Comparison of ENCODE assay signal across 23 mouse cellular contexts in the genomic region with DNA sequence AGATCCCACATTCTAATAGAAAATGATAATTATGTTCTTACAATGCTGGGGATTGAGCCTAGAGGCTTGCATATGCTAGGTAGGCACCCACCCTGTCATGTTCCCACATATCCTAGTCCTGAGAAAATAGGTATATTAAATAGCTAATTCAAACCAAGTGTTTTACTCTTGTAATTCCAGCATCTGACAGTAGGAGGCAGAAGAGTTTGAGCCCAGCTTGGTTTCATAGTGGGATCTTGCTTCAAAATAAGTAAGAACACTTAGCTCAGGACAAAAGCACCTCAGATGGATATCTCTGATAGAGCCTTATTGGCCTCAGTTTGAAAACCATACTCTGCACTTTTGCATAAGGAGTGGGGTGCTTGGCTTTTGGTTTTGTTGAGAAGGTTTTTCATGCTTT. TPM values are rescaled to one million over a fixed set of nuclear protein-coding genes. Genes with fewer than 3 reads are reported as not detected.
DNase-seq lines count a peak whose midpoint lies in the region; ATAC-seq and TF ChIP-seq lines count a peak whose summit lies in the region.
"Had no signal": no experiment of that assay in that cellular context is flagged by ENCODE, and none has a peak within 500 bp of the region (broad histone marks: within the 10 kb centered on the region; RNA-seq: fewer than 3 reads in every experiment).

No protein-coding gene starts in this region.

- no peak overlapping the region for H3K4me2 ChIP-seq in hindbrain, embryonic 16.5 days (ENCODE audit: low read length)
- H3K4me2 ChIP-seq: heart, embryonic 13.5 days; liver, embryonic 13.5 days; midbrain, embryonic 13.5 days; stomach, embryonic 15.5 days had no signal

- no peak overlapping the region for H3K27ac ChIP-seq in left cerebral cortex, adult 2 months
- no peak overlapping the region for H3K27ac ChIP-seq in hindbrain, embryonic 16.5 days (ENCODE audit: low read depth, low read length)
- H3K27ac ChIP-seq: embryonic facial prominence, embryonic 10.5 days; heart, embryonic 13.5 days; hindbrain, postnatal 0 days; limb, embryonic 10.5 days; liver, embryonic 13.5 days; macrophage; midbrain, embryonic 13.5 days; stomach, embryonic 15.5 days had no signal

- DNase-seq in left cerebral cortex, adult 2 months (ENCODE audit: extremely low spot score in 1 of 2, low spot score in 2 of 2) = no peak
- DNase-seq in left cerebral cortex, adult 18-20 months (ENCODE audit: low spot score in 2 of 2) = no peak
- DNase-seq in A20 (ENCODE audit: low read depth, low spot score) (peak; percentile 23), ZHBTc4 (ENCODE audit: low read depth, low spot score) (peak; percentile 78)
- DNase-seq in frontal cortex, postnatal 36 days (ENCODE audit: low spot score in 2 of 2) = no peak
- DNase-seq in layer of hippocampus, postnatal 36 days = no peak
- DNase-seq: adrenal gland, adult 2 months; cerebellum, postnatal 25 days; heart, postnatal 4 days; kidney, postnatal 4 days; liver, embryonic 13.5 days; spleen, adult 18-20 months had no signal

- H3K9ac ChIP-seq in hindbrain, embryonic 16.5 days (ENCODE audit: low read depth, low read length) = no peak overlapping the region
- H3K9ac ChIP-seq: heart, embryonic 13.5 days; liver, embryonic 13.5 days; midbrain, embryonic 13.5 days; stomach, embryonic 15.5 days had no signal

- H3K9me3 ChIP-seq in E14TG2a.4 (ENCODE audit: low read length) = no peaks in the 10 kb centered on the region
- H3K9me3 ChIP-seq in hindbrain, embryonic 16.5 days (ENCODE audit: control insufficient read depth, low read length) = no peaks in the 10 kb centered on the region
- H3K9me3 ChIP-seq: embryonic facial prominence, embryonic 10.5 days; heart, embryonic 13.5 days; limb, embryonic 10.5 days; liver, embryonic 13.5 days; stomach, embryonic 15.5 days had no signal

- peaks cover 58% of the 10 kb centered on the region for H3K36me3 ChIP-seq in E14TG2a.4 (ENCODE audit: insufficient read depth, low read length)
- H3K36me3 ChIP-seq in hindbrain, embryonic 16.5 days (ENCODE audit: control insufficient read depth, insufficient read depth, low read length) = no peaks in the 10 kb centered on the region
- H3K36me3 ChIP-seq: heart, embryonic 13.5 days; liver, embryonic 13.5 days; midbrain, embryonic 13.5 days; stomach, embryonic 15.5 days had no signal

- intact Hi-C loops in left cerebral cortex, adult 2 months (cut with DNase I) = no loop called here

- H3K27me3 ChIP-seq in E14TG2a.4 (ENCODE audit: insufficient read depth, low read length) = no peaks in the 10 kb centered on the region
- H3K27me3 ChIP-seq in hindbrain, embryonic 16.5 days (replicated peaks; ENCODE audit: control insufficient read depth, insufficient read depth, low read length) = no peaks in the 10 kb centered on the region
- H3K27me3 ChIP-seq: heart, embryonic 13.5 days; liver, embryonic 13.5 days; midbrain, embryonic 13.5 days; stomach, embryonic 15.5 days had no signal

- no peak for ATAC-seq in hindbrain, embryonic 16.5 days
- ATAC-seq: forebrain, embryonic 14.5 days; hindbrain, postnatal 0 days; midbrain, embryonic 13.5 days had no signal

- peaks cover 68% of the 10 kb centered on the region for H3K4me1 ChIP-seq in E14TG2a.4 (replicated peaks; ENCODE audit: low read depth, low read length)
- no peaks in the 10 kb centered on the region for H3K4me1 ChIP-seq in hindbrain, embryonic 16.5 days (ENCODE audit: control insufficient read depth, insufficient read depth, low read depth, low read length)
- H3K4me1 ChIP-seq: embryonic facial prominence, embryonic 10.5 days; limb, embryonic 10.5 days; liver, embryonic 13.5 days; midbrain, embryonic 13.5 days; stomach, embryonic 15.5 days had no signal

- TF ChIP-seq CTCF in left cerebral cortex, adult 2 months (IDR thresholded peaks at IDR 0.05) = peak; percentile 39
- peak; percentile 78 for TF ChIP-seq CTCF in E14TG2a.4 (conservative IDR thresholded peaks at IDR 0.05; ENCODE audit: low read length)

- no peak overlapping the region for H3K4me3 ChIP-seq in left cerebral cortex, adult 2 months
- H3K4me3 ChIP-seq in E14TG2a.4 (replicated peaks; ENCODE audit: low read length) = no peak overlapping the region
- H3K4me3 ChIP-seq in hindbrain, embryonic 16.5 days (ENCODE audit: low read length) = no peak overlapping the region
- H3K4me3 ChIP-seq: embryonic facial prominence, embryonic 10.5 days; heart, embryonic 13.5 days; limb, embryonic 10.5 days; liver, embryonic 13.5 days; midbrain, embryonic 13.5 days; stomach, embryonic 15.5 days had no signal

RNA-seq across cellular contexts. Expression of a gene that starts 15.2 kb away (rescaled TPM):
- total RNA-seq in left cerebral cortex, adult 2 months (2021) = 10 to 100 TPM; 21.4 to 26.7 TPM
- total RNA-seq in left cerebral cortex, adult 18-20 months (2021) = 10 to 100 TPM; 14.0 to 23.0 TPM
- polyA plus RNA-seq in hindbrain, embryonic 16.5 days (2015; fragmentation: Nextera tagmentation; extraction: Ambion mirVana) = 24.4 and 28.9 TPM in 2 replicates
- total RNA-seq in layer of hippocampus, postnatal 36 days (2021) = 10 to 100 TPM; 21.9 to 27.5 TPM

RNA-seq across cellular contexts. Expression of a gene that starts 23.5 kb away (rescaled TPM):
- total RNA-seq in left cerebral cortex, adult 2 months (2021) = 10 to 100 TPM; 19.6 to 22.5 TPM
- 10 to 100 TPM; 19.7 to 21.4 TPM for total RNA-seq in left cerebral cortex, adult 18-20 months (2021)
- 44.6 and 47.6 TPM in 2 replicates for polyA plus RNA-seq in hindbrain, embryonic 16.5 days (2015; fragmentation: Nextera tagmentation; extraction: Ambion mirVana)
- 10 to 100 TPM; 17.7 to 22.6 TPM for total RNA-seq in layer of hippocampus, postnatal 36 days (2021)

RNA-seq across cellular contexts. Expression of a gene that starts 34.7 kb away (rescaled TPM):
- 1 to 10 TPM; 4.1 to 4.5 TPM for total RNA-seq in left cerebral cortex, adult 2 months (2021)
- 1 to 10 TPM; 3.9 to 5.0 TPM for total RNA-seq in left cerebral cortex, adult 18-20 months (2021)
- 0.92 and 1.1 TPM in 2 replicates for polyA plus RNA-seq in hindbrain, embryonic 16.5 days (2015; fragmentation: Nextera tagmentation; extraction: Ambion mirVana)
- 1 to 10 TPM; 2.7 to 4.7 TPM for total RNA-seq in layer of hippocampus, postnatal 36 days (2021)
- polyA plus RNA-seq: forebrain, embryonic 14.5 days; macrophage; neural tube, embryonic 11.5 days had no signal

RNA-seq across cellular contexts. Expression of a gene that starts 48.4 kb away (rescaled TPM):
- total RNA-seq in left cerebral cortex, adult 2 months (2021) = 1,000 to 10,000 TPM; 1,927 to 1,950 TPM
- total RNA-seq in left cerebral cortex, adult 18-20 months (2021) = 1,000 to 10,000 TPM; 1,653 to 1,729 TPM
- polyA plus RNA-seq in hindbrain, embryonic 16.5 days (2015; fragmentation: Nextera tagmentation; extraction: Ambion mirVana) = 4.8 and 5.8 TPM in 2 replicates
- total RNA-seq in layer of hippocampus, postnatal 36 days (2021) = 1,000 to 10,000 TPM; 1,507 to 1,630 TPM

RNA-seq across cellular contexts. Expression of a gene that starts 51.1 kb away (rescaled TPM):
- total RNA-seq in left cerebral cortex, adult 2 months (2021) = 10 to 100 TPM; 17.1 to 18.8 TPM
- total RNA-seq in left cerebral cortex, adult 18-20 months (2021) = 10 to 100 TPM; 15.2 to 18.6 TPM
- 14.8 and 17.4 TPM in 2 replicates for polyA plus RNA-seq in hindbrain, embryonic 16.5 days (2015; fragmentation: Nextera tagmentation; extraction: Ambion mirVana)
- total RNA-seq in layer of hippocampus, postnatal 36 days (2021) = 10 to 100 TPM; 13.0 to 13.3 TPM

Comparison
In these comparisons a context has a peak if more than half of its experiments do, and no peak if none do; other contexts are left out.
1. DNase-seq: peak in A20 (single experiment) and ZHBTc4 (single experiment); none in left cerebral cortex, adult 2 months (0 of 2), left cerebral cortex, adult 18-20 months (0 of 2), frontal cortex, postnatal 36 days (0 of 2) and layer of hippocampus, postnatal 36 days (0 of 2).